Mouse (Mus musculus) lung, postnatal 10 days (tissue): ENCODE measurements around the gene Nelfb.
A peak's percentile ranks its signal among the peaks of the same experiment; 100 is the strongest.

Source experiments
- DNase-seq: peaks from one replicate; pipeline ENCODE4 v3.0.0; 2021

Gene Nelfb

DNA sequence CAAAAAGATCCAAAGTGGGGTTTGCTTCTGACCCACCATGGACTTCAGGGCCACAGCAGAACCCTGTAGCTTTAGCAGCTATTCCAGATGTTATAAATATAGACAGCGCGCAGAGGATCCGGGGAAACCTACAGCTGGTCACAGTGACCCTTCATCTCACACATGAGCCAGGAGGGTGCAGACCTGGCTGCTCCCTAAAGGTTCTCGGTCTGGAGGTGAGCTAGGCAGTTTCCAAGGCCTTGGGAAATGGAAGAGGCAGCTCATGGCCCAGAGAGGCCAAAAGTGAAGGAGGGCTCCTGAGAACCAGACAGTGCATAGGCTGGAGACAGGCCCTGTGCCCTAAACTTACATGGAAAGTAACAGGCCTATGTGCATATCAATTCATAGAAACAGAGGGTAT, 37.5 kb downstream of the Nelfb start:
- DNase-seq, result no peak

DNA sequence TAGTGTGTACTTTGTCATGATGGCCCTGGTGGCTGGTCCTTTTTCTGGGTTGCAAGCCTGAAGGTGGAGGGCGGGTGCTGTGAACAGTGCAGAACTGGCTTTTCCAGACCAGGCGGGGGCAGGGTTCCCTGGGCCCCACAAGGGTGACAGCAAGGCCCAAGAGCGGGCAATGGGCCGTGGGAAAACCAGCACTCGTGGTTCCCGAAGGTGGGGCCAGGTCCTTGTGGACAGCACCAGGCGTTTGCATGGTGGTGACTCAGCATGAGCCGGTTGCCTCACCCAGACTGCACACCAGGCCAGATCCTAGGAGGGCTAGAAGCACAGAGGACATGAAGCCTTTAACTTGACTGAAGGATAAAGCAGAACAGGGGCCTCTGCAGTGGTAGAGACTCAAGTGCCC, 38.7 kb downstream of the Nelfb start:
- DNase-seq, result peak; percentile 25

DNA sequence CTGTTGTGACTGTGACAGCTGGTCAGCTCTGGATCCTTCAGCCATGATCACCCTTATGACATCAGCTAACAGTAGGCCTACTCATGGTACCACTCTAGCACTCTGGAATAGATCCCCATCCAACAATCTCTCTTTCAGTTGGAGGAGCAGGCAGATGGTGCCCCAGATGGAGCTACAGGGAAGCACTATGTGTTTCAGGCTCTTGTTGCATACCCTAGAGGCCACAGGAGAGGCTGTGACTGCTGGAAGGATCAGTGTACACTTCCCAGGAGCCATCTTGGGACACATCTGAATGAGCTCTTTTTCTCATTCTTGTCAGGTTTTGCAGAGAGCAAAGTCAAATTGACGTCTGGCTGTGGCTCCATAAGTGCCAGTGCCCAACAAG, 39.5 kb downstream of the Nelfb start:
- no peak for DNase-seq

DNA sequence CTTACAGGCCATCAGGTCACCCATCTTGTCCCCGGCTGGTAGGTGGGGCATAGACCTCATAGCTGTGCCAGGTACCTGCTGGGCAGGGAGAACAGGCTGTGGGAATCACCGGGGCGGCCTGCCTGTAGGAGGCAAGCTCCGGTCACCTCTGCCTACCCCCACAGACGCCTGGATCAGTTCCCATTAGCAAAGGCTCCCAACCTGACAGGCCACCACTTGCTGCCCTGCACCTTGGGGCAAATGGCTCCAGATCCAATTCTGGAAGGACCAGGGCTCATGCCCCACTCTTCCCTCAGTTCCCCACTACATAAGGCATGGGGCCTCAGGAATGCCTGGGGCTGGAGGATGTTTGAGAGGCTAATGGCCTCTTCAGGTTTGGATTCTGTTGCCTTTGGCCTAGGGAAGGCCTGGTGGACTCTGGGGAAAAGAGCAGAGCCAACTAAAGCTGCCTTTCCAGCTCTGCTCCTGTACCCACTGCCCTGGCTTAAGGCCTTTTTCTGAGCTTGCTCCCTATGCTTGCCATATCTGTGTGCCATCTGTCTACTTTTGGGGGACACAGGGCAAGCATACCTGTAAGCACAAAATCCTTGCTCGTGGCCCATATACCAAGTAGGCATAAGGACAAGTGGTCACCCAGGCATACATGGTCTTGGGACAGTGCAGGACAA, 40.1 kb downstream of the Nelfb start:
- no peak for DNase-seq

DNA sequence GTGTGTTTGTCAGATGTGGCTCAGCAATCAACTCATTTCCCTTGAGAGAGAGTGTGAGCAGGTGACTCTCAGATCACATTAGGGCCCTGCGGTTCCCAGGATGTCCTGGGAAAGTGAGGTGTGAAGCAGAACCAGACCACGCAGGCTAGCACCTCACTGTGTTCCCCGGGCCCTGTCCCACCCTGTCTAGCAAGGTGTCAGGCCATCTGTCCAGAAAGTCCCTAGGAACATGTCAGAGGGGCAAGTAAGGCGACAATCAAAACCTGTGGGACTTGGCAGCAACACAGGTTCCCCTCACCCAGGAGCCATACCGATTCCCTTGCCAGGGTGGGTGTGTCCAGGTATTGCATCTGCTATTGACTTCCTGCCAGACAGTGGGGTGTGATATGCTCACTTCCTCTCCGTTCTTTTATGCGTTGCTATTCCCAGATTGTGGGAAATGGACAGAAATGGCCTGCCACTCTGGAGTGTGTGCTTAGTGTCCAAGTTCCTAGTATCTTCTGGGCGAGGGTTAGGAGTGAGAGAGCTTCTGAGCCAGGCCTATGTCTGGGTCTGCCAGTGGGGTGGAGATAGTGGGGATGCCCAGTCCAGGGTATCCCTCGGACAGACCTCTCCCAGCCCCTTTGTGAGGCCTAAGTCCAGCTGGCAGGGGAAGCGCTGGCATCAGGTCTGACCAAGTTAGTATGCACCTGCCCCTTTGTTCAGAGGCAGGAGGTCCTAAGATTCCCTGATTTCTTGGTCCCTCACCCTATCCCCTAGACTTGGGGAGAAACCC, 40.8 kb downstream of the Nelfb start:
- no peak for DNase-seq

DNA sequence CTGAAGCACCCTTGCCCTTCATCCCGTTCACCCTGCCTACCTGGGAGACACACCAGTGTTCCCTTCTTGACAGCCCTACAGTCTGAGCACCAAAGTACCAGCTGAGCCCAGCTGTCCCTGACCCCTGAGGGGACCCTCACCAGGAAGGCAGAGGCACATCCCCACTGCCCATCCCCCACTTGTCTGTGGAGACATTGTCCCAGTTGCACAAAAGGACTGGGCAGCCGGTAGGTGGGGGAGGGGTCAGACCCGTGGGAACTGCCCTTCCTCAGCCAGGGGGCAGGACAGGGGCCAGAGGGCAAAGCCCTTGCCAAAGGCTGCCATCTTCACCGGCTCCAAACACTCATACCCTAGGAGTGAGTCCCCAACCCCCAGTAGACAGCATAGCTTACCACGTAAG, 41.5 kb downstream of the Nelfb start:
- DNase-seq, result no peak

DNA sequence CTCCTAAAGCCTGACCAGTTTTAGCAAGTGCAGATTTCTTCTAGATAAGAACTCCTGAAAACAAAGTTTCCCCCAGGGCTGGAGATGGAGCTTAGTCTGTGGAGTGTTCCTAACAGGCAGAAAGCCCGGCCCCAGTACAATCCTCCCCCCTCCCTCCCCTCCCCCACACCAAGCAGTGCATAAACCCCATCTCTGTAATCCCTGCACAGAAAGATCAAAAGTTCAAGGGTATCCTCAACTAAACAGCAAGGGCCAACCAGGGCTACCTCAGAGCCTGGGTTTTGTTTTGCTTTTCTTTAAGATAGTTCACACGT, 42.7 kb downstream of the Nelfb start:
- DNase-seq, result no peak

DNA sequence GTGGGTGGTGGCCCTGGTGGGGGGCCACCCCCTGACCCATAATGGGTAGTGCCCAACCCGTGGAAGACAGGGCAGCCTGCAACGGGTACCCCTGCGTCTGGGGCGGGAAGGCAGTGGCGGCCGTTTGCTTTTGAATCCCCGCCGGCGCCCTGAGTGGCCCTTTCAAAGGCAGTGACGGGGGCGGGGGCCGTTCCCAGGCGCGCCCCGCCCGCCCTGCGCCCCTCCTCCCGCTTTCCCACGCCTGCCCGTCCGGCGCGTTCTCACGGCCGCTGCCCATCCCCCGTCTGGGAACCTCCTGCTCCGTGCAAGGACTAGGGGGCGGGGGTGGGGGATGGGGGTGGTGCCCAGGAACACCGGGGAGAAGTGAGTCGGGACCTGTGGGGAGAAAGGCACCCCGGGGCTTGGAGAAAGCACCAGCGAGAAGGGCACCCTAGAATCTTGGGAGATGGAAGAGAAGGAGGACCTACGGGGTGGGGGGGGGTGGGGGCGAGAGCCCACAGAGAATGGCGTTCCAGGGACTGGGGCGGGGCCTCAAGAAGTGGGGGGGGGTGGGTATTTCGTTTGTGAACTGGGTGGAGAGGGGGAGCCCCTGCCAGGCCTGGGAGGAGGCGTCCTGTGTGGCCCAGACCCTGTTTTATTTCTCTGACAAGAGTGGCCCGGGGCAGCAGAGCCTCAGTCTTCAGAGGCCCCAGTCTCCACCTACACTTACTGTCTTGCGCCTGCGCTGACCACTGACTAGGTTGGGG, 43.2 kb downstream of the Nelfb start:
- DNase-seq, result peak; percentile 87

DNA sequence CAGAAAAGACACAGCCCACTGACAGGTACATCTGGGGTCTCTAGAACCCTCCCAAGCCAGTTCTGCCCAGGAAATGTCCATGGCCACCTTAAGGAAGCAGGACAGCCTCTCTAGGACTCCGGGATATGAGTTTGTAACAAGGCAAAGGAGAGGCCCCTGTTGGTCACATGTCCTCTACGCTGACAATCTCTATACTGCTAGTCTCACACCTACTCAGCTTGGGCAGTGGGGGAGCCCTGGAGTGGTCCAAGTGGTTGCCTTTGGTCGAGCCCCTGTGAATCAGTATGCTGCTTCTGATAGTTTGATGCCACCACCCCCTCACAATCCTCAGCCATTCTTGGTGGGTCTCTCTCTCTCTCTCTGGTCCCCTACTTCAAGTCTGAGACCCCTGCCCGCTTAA, 43.8 kb downstream of the Nelfb start:
- DNase-seq, result no peak

DNA sequence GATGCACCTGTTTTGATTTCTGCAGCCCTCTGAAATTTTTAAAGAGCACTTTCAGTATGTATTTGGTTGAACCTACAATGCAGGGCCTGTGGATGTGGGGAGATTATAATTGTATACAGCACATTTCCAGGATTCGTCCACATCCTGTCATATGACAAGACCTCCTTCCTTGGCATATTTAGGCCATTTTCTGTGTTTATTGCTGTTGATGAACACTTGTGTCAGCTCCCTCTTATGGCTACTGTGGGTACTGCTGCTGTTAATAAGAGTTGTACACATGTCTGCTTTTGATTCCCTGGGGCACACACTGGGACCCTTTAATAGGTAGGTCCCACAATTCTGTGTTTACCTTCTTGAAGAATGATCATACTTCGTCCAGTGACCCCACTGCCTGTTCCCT, 53.6 kb downstream of the Nelfb start:
- peak; percentile 81 for DNase-seq

DNA sequence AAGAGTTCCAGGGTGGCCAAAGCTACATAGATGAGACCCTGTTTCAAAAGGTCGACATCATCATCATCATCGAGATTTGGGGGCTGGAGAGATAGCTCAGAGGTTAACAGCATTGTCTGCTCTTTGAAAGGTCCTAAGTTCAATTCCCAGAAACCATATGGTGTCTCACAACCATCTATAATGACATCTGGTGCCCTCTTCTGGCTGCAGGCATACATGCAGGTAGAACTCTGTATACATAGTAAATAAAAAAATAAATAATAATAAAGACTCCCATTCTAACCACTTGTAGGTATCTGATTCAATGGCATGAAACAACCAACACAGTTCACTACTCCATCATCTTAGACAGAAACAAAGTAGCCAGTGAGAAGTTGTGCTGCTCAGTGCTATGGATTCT, 54.3 kb downstream of the Nelfb start:
- DNase-seq, result no peak

DNA sequence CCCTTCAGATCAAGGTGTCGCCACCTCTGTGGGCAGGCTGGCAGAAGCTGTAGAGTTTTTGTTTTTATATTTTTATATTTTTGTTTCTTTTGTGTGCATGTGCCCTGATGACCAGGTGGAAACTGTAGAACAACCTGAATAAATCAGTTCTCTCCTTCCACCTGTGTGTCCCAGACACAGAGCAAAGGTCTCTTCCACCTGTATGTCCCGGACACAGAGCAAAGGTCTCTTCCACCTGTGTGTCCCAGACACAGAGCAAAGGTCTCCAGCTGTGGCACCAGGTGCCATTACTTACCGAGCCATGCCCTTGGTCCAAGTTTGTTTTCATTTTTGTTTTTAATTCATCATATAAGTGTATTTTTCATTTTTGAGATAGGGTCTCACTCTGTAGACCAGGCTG, 55.1 kb downstream of the Nelfb start:
- no peak for DNase-seq

DNA sequence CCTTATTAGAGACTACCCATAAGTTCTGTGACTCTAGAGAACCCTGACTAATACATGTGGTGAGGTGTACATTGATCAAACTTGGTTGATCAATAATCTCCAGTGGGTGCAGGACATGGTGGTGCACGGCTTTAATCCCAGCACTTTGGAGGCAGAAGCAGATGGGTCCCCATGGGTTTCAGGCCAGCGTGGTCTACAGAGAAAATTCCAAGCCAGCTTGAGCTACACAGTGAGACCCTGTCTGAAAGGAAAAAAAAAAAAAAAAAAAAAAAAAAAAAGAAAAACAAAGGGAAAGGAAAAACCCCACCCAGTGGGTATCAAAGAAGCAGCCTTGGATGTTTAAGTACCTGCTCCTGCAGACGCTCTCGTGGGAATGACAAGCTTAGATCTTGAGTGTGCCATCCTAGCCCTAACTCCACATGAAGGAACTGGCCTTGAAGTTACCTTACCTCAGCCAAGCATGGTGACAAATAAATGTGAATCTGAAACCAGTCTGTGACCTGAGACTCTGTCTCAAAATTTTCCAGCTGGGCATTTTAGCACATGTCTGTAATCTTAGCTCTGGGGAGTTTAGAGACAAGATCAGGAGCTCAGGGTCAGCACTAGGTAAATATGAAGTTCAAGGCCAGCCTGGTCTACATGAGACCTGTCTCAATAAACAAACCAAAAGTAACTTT, 59.9 kb downstream of the Nelfb start:
- no peak for DNase-seq
